Mouse (Mus musculus): ENCODE measurements around the gene Lrp8. TPM values are rescaled to one million over a fixed set of nuclear protein-coding genes. Genes with fewer than 3 reads are reported as not detected.

Gene Lrp8
- total and polyA plus RNA-seq, 3 experiments: 0.68 to 1.1 (median 1.0) TPM

- no peak for TF ChIP-seq POLR2A (IDR thresholded peaks at IDR 0.05; ENCODE audit: insufficient read depth, low read depth, low read length)
- no peak for TF ChIP-seq CTCF (IDR thresholded peaks at IDR 0.05)
- DNase-seq: no peak
- WGBS: 76% methylated on average over 5 of the region's 5 CpGs
- Histone ChIP-seq H3K9ac (ENCODE audit: low read depth, low read length) (no peak overlapping the region), H3K79me2 (replicated peaks; ENCODE audit: control insufficient read depth, insufficient read depth, low read length) (no peaks in the 10 kb centered on the region), H3K27me3 (ENCODE audit: control insufficient read depth, insufficient read depth, low read length) (no peaks in the 10 kb centered on the region), H3K4me3 (no peak overlapping the region), H3K4me1 (ENCODE audit: control insufficient read depth, insufficient read depth, low read length) (no peaks in the 10 kb centered on the region), H3K27ac (no peak overlapping the region), H3K36me3 (ENCODE audit: control insufficient read depth, insufficient read depth, low read length) (no peaks in the 10 kb centered on the region)
- intact Hi-C loops (cut with DNase I): no loop called here
Measured at GRCm38 (mm10) chr4:107833525-107833924, 31.5 kb downstream of the Lrp8 start.

DNA sequence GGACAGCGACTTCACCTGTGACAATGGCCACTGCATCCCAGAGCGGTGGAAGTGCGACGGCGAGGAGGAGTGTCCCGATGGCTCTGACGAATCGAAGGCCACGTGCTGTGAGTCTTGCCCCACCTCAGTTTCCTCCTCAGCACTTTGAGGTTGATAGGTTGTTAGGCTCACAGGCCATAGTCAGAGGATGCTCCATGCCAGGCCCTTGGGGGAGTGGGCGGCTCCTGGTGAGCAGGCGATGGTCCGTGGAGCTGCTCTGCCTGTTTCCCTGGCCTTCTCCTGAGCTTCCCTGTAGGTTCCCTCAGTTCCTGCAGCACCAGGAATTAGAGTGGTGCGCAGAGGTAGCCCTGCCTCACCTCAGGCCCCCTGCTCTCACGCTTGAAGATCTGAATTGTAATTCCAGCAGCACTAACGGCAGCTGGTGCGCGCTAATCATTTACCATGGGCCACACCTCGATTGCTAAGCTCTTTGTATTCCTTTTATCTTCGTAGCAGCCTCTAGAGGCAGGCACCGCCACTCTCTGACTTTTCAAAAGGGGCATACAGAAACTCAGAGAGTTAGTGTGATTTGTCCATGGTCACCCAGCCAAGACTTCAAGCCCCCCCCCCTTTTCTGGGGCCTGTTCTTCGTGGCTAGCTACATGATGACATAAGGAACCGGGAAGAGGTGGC is 32.7 kb downstream of the Lrp8 start:
- H3K4me1 ChIP-seq (ENCODE audit: control insufficient read depth, insufficient read depth, low read length): no peaks in the 10 kb centered on the region
- H3K27ac ChIP-seq: no peak overlapping the region
- H3K27me3 ChIP-seq (ENCODE audit: control insufficient read depth, insufficient read depth, low read length): no peaks in the 10 kb centered on the region
- intact Hi-C loops (cut with DNase I): no loop called here
- DNase-seq: no peak
- H3K79me2 ChIP-seq (replicated peaks; ENCODE audit: control insufficient read depth, insufficient read depth, low read length): no peaks in the 10 kb centered on the region
- H3K36me3 ChIP-seq (ENCODE audit: control insufficient read depth, insufficient read depth, low read length): no peaks in the 10 kb centered on the region
- H3K9ac ChIP-seq (ENCODE audit: low read depth, low read length): no peak overlapping the region
- TF ChIP-seq EP300 (IDR thresholded peaks at IDR 0.05; ENCODE audit: insufficient read depth, low read depth, low read length) (no peak), CTCF (IDR thresholded peaks at IDR 0.05) (no peak), POLR2A (IDR thresholded peaks at IDR 0.05; ENCODE audit: insufficient read depth, low read depth, low read length) (no peak)
- 72% methylated on average over 22 of the region's 22 CpGs for WGBS
- H3K4me3 ChIP-seq: no peak overlapping the region

DNA sequence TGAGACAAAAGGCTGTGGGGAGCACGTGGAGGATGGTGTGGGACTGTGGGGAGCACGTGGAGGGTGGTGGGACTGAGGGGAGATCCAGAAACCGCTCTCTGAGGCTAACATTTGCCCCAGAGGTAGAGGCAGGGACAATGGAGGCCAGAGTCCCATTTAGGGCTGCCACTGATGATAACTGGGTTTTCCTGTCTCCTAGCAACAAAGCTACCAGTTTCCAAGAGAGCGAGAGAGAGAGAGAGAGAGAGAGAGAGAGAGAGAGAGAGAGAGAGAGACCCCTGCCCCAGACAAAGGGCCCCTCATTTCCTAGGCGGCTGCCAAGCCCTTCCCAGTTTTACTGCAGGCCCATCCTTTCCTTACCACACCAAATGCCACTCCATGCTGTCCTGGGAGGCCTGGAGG is 33.4 kb downstream of the Lrp8 start:
- Histone ChIP-seq H3K4me3 (no peak overlapping the region), H3K9ac (ENCODE audit: low read depth, low read length) (no peak overlapping the region), H3K36me3 (ENCODE audit: control insufficient read depth, insufficient read depth, low read length) (no peaks in the 10 kb centered on the region), H3K79me2 (replicated peaks; ENCODE audit: control insufficient read depth, insufficient read depth, low read length) (no peaks in the 10 kb centered on the region), H3K4me1 (ENCODE audit: control insufficient read depth, insufficient read depth, low read length) (no peaks in the 10 kb centered on the region), H3K27me3 (ENCODE audit: control insufficient read depth, insufficient read depth, low read length) (no peaks in the 10 kb centered on the region), H3K27ac (no peak overlapping the region)
- DNase-seq: no peak
- intact Hi-C loops (cut with DNase I): no loop called here
- TF ChIP-seq CTCF (IDR thresholded peaks at IDR 0.05) (no peak), POLR2A (IDR thresholded peaks at IDR 0.05; ENCODE audit: insufficient read depth, low read depth, low read length) (no peak)
- 65% methylated on average over 5 of the region's 5 CpGs for WGBS

DNA sequence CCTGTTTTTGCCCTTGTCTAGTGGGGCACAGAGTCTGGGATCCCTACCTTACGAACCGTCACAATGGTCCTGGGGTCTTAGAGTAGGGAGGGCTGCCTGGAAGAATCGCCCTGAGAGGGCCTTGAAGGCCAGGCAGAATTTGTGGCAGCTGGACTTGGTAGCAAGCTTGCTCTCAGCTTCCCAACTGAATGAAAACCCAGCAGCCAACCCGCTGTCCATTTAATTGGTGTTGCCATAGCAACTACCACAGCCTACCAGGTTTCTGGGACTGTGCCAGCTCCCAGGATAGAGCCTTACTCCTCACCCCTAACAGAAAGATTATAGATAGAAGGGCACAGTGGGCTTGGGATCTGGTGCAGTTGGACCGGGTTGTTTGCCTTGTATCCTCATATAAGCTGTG is 34.7 kb downstream of the Lrp8 start:
- Histone ChIP-seq H3K9ac (ENCODE audit: low read depth, low read length) (no peak overlapping the region), H3K4me3 (no peak overlapping the region), H3K27me3 (ENCODE audit: control insufficient read depth, insufficient read depth, low read length) (no peaks in the 10 kb centered on the region), H3K36me3 (ENCODE audit: control insufficient read depth, insufficient read depth, low read length) (no peaks in the 10 kb centered on the region), H3K27ac (no peak overlapping the region), H3K79me2 (replicated peaks; ENCODE audit: control insufficient read depth, insufficient read depth, low read length) (no peaks in the 10 kb centered on the region), H3K4me1 (ENCODE audit: control insufficient read depth, insufficient read depth, low read length) (no peaks in the 10 kb centered on the region)
- TF ChIP-seq CTCF (IDR thresholded peaks at IDR 0.05): no peak
- no peak for TF ChIP-seq POLR2A (IDR thresholded peaks at IDR 0.05; ENCODE audit: insufficient read depth, low read depth, low read length)
- no peak for TF ChIP-seq EP300 (IDR thresholded peaks at IDR 0.05; ENCODE audit: insufficient read depth, low read depth, low read length)
- WGBS: 79% methylated on average over 5 of the region's 5 CpGs
- no peak for DNase-seq
- intact Hi-C loops (cut with DNase I): no loop called here

GRCm38 (mm10) chr4:107837910-107838309 is 35.8 kb downstream of the Lrp8 start:
- Histone ChIP-seq H3K36me3 (ENCODE audit: control insufficient read depth, insufficient read depth, low read length) (no peaks in the 10 kb centered on the region), H3K9ac (ENCODE audit: low read depth, low read length) (no peak overlapping the region), H3K79me2 (replicated peaks; ENCODE audit: control insufficient read depth, insufficient read depth, low read length) (no peaks in the 10 kb centered on the region), H3K4me1 (ENCODE audit: control insufficient read depth, insufficient read depth, low read length) (no peaks in the 10 kb centered on the region), H3K27me3 (ENCODE audit: control insufficient read depth, insufficient read depth, low read length) (no peaks in the 10 kb centered on the region), H3K4me3 (no peak overlapping the region), H3K27ac (no peak overlapping the region)
- WGBS: 63% methylated on average over 3 of the region's 3 CpGs
- TF ChIP-seq EP300 (IDR thresholded peaks at IDR 0.05; ENCODE audit: insufficient read depth, low read depth, low read length): no peak
- no peak for TF ChIP-seq POLR2A (IDR thresholded peaks at IDR 0.05; ENCODE audit: insufficient read depth, low read depth, low read length)
- TF ChIP-seq CTCF (IDR thresholded peaks at IDR 0.05): no peak
- no peak for DNase-seq
- intact Hi-C loops (cut with DNase I): no loop called here

DNA sequence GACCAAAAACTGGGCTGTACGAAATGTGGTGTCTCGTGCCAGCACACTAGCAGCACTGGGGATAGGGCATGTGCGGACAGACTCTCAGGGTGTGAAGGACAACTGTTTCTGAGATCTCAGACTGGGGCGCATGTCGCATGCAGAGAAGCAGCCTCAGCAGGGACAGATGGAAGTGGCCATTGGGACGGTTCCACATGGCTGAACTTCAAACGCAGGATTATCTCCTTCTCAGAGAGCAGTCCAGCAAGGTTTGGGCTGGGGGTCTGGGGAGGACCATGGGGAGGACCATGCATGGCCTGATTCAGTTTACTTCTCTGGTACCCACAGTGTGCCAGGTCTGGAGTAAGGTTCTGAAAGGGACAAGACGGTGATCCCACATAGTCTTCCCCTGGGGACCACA is 41.6 kb downstream of the Lrp8 start:
- H3K4me1 ChIP-seq (ENCODE audit: control insufficient read depth, insufficient read depth, low read length): no peaks in the 10 kb centered on the region
- peaks cover 4% of the 10 kb centered on the region for H3K27me3 ChIP-seq (ENCODE audit: control insufficient read depth, insufficient read depth, low read length)
- H3K9ac ChIP-seq (ENCODE audit: low read depth, low read length): no peak overlapping the region
- H3K79me2 ChIP-seq (replicated peaks; ENCODE audit: control insufficient read depth, insufficient read depth, low read length): no peaks in the 10 kb centered on the region
- TF ChIP-seq EP300 (IDR thresholded peaks at IDR 0.05; ENCODE audit: insufficient read depth, low read depth, low read length): no peak
- 80% methylated on average over 8 of the region's 8 CpGs for WGBS
- DNase-seq: no peak
- intact Hi-C loops (cut with DNase I): no loop called here
- H3K36me3 ChIP-seq (ENCODE audit: control insufficient read depth, insufficient read depth, low read length): no peaks in the 10 kb centered on the region
- H3K4me3 ChIP-seq: no peak overlapping the region
- H3K27ac ChIP-seq: no peak overlapping the region
